ENCODE assay signal across 7 mouse cellular contexts in genomic region chr11:114064871-114065388, GRCm38 (mm10). TPM values are rescaled to one million over a fixed set of nuclear protein-coding genes. Genes with fewer than 3 reads are reported as not detected.
DNase-seq lines count a peak whose midpoint lies in the region; ATAC-seq and TF ChIP-seq lines count a peak whose summit lies in the region.

No protein-coding gene starts in this region.

- no peak for ATAC-seq in lung, postnatal 0 days
- no peak for ATAC-seq in forebrain, embryonic 13.5 days
- ATAC-seq in neural tube, embryonic 13.5 days (ENCODE audit: low read depth): no peak

- peak overlapping the region; percentile 47 for H3K4me3 ChIP-seq in lung, postnatal 0 days (ENCODE audit: low read depth, low read length)
- no peak overlapping the region for H3K4me3 ChIP-seq in lung, adult 2 months (replicated peaks; ENCODE audit: extremely low read depth, low read depth, low read length)
- H3K4me3 ChIP-seq in forebrain, embryonic 13.5 days: peak overlapping the region; percentile 61
- H3K4me3 ChIP-seq in neural tube, embryonic 13.5 days: peak overlapping the region; percentile 67
- no peak overlapping the region for H3K4me3 ChIP-seq in thymus, adult 2 months (ENCODE audit: control insufficient read depth, insufficient read depth, low read length)

- peak; percentile 17 for DNase-seq in lung, postnatal 0 days (ENCODE audit: low spot score)
- no peak for DNase-seq in lung, adult 2 months
- peak; percentile 54 to 62 for DNase-seq in kidney, postnatal 4 days
- no peak for DNase-seq in thymus, adult 2 months
- DNase-seq in right cerebral cortex, adult 2 months (ENCODE audit: low spot score in 2 of 2): no peak

- H3K4me1 ChIP-seq in lung, postnatal 0 days (ENCODE audit: insufficient read depth, low read depth, low read length): no peaks in the 10 kb centered on the region
- no peaks in the 10 kb centered on the region for H3K4me1 ChIP-seq in lung, adult 2 months (ENCODE audit: control insufficient read depth, insufficient read depth, low read length)
- H3K4me1 ChIP-seq in forebrain, embryonic 13.5 days: peaks cover 56% of the 10 kb centered on the region
- H3K4me1 ChIP-seq in neural tube, embryonic 13.5 days (replicated peaks): peaks cover 85% of the 10 kb centered on the region
- no peaks in the 10 kb centered on the region for H3K4me1 ChIP-seq in thymus, adult 2 months (replicated peaks; ENCODE audit: control insufficient read depth, insufficient read depth, low read length)

- H3K9ac ChIP-seq in lung, postnatal 0 days (replicated peaks; ENCODE audit: low read depth): no peak overlapping the region
- H3K9ac ChIP-seq in forebrain, embryonic 13.5 days: peak overlapping the region; percentile 77
- H3K9ac ChIP-seq in neural tube, embryonic 13.5 days: peak overlapping the region; percentile 83

- no peaks in the 10 kb centered on the region for H3K36me3 ChIP-seq in lung, postnatal 0 days (ENCODE audit: insufficient read depth, low read length)
- no peaks in the 10 kb centered on the region for H3K36me3 ChIP-seq in forebrain, embryonic 13.5 days (ENCODE audit: poor library complexity, severe bottlenecking)
- no peaks in the 10 kb centered on the region for H3K36me3 ChIP-seq in neural tube, embryonic 13.5 days
- H3K36me3 ChIP-seq in thymus, adult 2 months (ENCODE audit: control insufficient read depth, insufficient read depth, low read length): no peaks in the 10 kb centered on the region

- H3K9me3 ChIP-seq in lung, postnatal 0 days (ENCODE audit: low read length): no peaks in the 10 kb centered on the region
- no peaks in the 10 kb centered on the region for H3K9me3 ChIP-seq in forebrain, embryonic 13.5 days (replicated peaks)
- H3K9me3 ChIP-seq in neural tube, embryonic 13.5 days: no peaks in the 10 kb centered on the region

- H3K4me2 ChIP-seq in lung, postnatal 0 days (replicated peaks; ENCODE audit: low read depth, low read length): peak overlapping the region; percentile 83
- peak overlapping the region; percentile 97 for H3K4me2 ChIP-seq in forebrain, embryonic 13.5 days
- peak overlapping the region; percentile 95 for H3K4me2 ChIP-seq in neural tube, embryonic 13.5 days

- H3K27ac ChIP-seq in lung, postnatal 0 days (ENCODE audit: low read length): no peak overlapping the region
- no peak overlapping the region for H3K27ac ChIP-seq in forebrain, embryonic 13.5 days
- H3K27ac ChIP-seq in neural tube, embryonic 13.5 days (replicated peaks): 0 out of 2 replicates have a peak overlapping the region, but pooled peaks have one; percentile 13
- no peak overlapping the region for H3K27ac ChIP-seq in thymus, adult 2 months (ENCODE audit: control insufficient read depth, insufficient read depth, low read length)

- TF ChIP-seq EP300 in lung, postnatal 0 days (IDR thresholded peaks at IDR 0.05): no peak

- TF ChIP-seq POLR2A in lung, adult 2 months (IDR thresholded peaks at IDR 0.05; ENCODE audit: borderline replicate concordance, extremely low read depth, low read depth, low read length): no peak
- no peak for TF ChIP-seq POLR2A in thymus, adult 2 months (IDR thresholded peaks at IDR 0.05; ENCODE audit: control insufficient read depth, extremely low read depth, insufficient read depth, low read length, poor library complexity)

- peaks cover 21% of the 10 kb centered on the region; the same call in 1 of the 2 replicates for H3K27me3 ChIP-seq in lung, postnatal 0 days (replicated peaks; ENCODE audit: insufficient read depth, low read length)
- H3K27me3 ChIP-seq in forebrain, embryonic 13.5 days: peaks cover 73% of the 10 kb centered on the region
- peaks cover 29% of the 10 kb centered on the region for H3K27me3 ChIP-seq in neural tube, embryonic 13.5 days
- peaks cover 10% of the 10 kb centered on the region; the same call in 1 of the 2 replicates for H3K27me3 ChIP-seq in thymus, adult 2 months (ENCODE audit: control insufficient read depth, insufficient read depth, low read length)

- 2% methylated on average over 30 of the region's 32 CpGs for WGBS in lung, postnatal 0 days
- WGBS in lung, adult 2 months: 2% methylated on average over 32 of the region's 32 CpGs
- WGBS in forebrain, embryonic 13.5 days: under 1% methylated on average over 27 of the region's 32 CpGs
- WGBS in neural tube, embryonic 13.5 days: 0% methylated on average over 32 of the region's 32 CpGs
- 6% methylated on average over 32 of the region's 32 CpGs for WGBS in thymus, adult 2 months

- peak; percentile 35 for TF ChIP-seq CTCF in lung, postnatal 0 days (IDR thresholded peaks at IDR 0.05)
- no peak for TF ChIP-seq CTCF in lung, adult 2 months (IDR thresholded peaks at IDR 0.05; ENCODE audit: insufficient read depth, low read length)
- no peak for TF ChIP-seq CTCF in thymus, adult 2 months (IDR thresholded peaks at IDR 0.05; ENCODE audit: borderline replicate concordance, control insufficient read depth, extremely low read depth, insufficient read depth, low read length, poor library complexity)

RNA-seq across cellular contexts. Expression of gene Sdk2, which starts 1.9 kb away (rescaled TPM):
- polyA plus RNA-seq in lung, postnatal 0 days (2015; fragmentation: Nextera tagmentation; extraction: Ambion mirVana): 0.66 and 0.93 TPM in 2 replicates
- polyA plus RNA-seq in lung, adult 2 months (2012; rRNA removed): 0.71 and 1.2 TPM in 2 replicates
- 1.6 and 1.8 TPM in 2 replicates for polyA plus RNA-seq in forebrain, embryonic 13.5 days (2015; fragmentation: Nextera tagmentation; extraction: Ambion mirVana)
- 3.9 and 4.7 TPM in 2 replicates for polyA plus RNA-seq in neural tube, embryonic 13.5 days (2015; fragmentation: Nextera tagmentation; extraction: Ambion mirVana)
- 1.4 and 1.5 TPM in 2 replicates for polyA plus RNA-seq in thymus, adult 2 months (2012; rRNA removed)

Comparison
In these comparisons a context has a peak if more than half of its experiments do, and no peak if none do; other contexts are left out.
1. DNase-seq: peak in lung, postnatal 0 days (single experiment) and kidney, postnatal 4 days (2 of 2); none in lung, adult 2 months (single experiment), thymus, adult 2 months (single experiment) and right cerebral cortex, adult 2 months (0 of 2).
2. H3K4me3 ChIP-seq: peak in lung, postnatal 0 days (single experiment), forebrain, embryonic 13.5 days (single experiment) and neural tube, embryonic 13.5 days (single experiment); none in lung, adult 2 months (single experiment) and thymus, adult 2 months (single experiment).
3. Peak in every context shown above with its lines, with median percentiles within 50 percentile points of each other: H3K4me2 ChIP-seq.